Mouse (Mus musculus): ENCODE data around the gene Amz2. TPM values are rescaled to one million over a fixed set of nuclear protein-coding genes. Genes with fewer than 3 reads are reported as not detected.

Amz2 gene
- polyA plus RNA-seq (2012; rRNA removed; ENCODE audit: low replicate concordance), result 7.1 and 8.1 TPM in 2 replicates

DNA sequence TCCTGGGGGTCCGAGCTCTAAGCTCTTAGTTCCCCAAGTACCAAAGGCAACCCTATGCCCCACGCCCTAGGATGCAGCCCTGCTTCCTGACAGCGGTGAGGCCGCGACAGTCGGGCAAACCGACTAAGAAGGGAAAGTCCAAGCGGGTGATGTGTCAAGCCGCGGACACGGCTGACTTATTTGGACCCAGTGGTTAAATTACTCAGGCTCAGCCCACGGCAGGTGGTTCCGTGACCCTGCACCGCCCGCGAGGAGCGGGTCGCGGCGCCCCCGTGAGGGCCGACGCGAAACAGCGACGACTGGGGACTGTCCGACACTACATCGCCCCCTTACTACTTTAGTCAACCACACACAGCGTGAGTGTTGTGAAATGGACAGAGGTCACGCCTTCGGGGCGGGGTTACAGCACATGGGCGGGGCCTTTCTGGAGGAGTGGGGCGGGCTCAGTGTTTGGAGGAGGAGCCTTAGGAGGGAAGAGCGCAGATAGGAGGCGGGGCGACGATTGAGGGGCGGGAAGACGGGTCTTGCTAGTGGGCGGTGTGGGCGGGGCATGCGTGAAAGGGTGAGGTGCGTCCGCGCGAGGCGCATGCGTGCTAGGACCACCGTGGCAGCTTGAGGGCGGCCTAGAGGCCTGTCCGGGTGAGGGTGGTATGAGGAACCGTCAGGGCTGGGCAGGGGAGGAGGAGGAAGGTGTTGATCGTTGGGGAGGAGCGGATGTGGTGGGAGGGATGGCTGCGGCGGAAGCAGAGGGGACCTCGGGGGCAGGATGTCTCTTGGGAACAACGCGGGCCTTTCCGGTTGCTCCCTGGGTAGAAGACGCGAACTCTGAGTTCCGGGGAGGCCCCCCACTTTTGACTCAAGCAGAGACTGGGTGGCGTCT, at the start of gene Amz2:
TSS of gene Amz2 (plus strand) at position 555 of the 880 bp plus-strand sequence.

GRCm38 (mm10) chr11:109413617-109414016, 12.1 kb upstream of the Amz2 start, which contains the start of gene 9930022D16Rik:
9930022D16Rik (plus strand) TSS chr11:109413917.

DNA sequence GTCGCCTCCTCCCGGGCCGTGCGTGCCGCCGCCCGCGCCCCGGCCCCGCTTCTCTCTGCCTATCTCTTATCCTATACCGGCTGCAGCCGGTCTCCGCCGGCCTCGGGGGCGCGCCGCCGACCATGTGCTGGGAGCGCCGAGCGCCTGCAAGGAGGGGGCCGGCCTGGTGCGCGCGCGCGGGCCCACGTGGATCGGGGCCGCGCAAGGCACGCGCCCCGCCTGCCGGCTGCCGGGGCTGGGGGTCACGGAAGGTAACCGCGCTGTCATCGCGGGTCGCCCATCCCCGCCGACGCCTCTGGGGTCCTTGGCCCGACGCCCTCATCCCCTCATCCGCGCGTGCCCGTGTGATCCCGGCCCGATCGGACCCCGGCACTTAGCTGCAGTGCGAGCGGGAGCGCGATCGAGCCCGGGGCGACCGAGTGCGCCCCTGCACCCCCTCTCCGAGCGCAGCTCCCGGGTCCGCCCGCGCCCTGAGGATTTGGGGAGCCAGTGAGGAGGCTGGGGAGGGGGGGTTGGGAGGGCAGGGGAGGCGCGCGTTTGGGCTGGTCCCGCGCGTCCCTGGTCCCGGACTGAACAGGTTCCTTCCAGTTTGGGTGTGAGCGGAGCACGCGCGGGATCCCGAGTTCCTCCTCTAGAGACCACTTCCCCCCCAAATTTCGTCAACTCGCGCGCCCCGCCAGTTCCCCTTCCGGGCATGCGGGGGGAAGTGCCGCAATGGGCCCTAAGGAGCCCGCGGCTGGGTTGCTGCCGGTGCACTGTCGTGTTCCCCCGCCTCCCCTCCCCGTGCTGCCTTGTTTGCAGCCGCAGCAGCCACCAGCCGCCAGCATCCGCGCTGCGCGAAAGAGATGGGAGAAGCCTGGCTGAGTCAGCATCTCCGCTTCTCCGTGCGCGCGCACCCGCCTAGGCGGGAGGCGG, 47.7 kb downstream of the Amz2 start, which contains the start of the genes Arsg and Slc16a6:
TSS of gene Arsg (plus strand) at position 204 of the 915 bp plus-strand sequence.
TSS of gene Slc16a6 (minus strand) at position 428 of the 915 bp plus-strand sequence.

Other genes starting within 250 kb of the Amz2 start
- gene Rgs9, start 127.8 kb upstream of the Amz2 start, polyA plus RNA-seq (2012; rRNA removed; ENCODE audit: low replicate concordance), result 2.1 and 4.1 TPM in 2 replicates
- gene Gna13, start 63.1 kb upstream of the Amz2 start, polyA plus RNA-seq (2012; rRNA removed; ENCODE audit: low replicate concordance), result 25.7 and 41.2 TPM in 2 replicates
- not detected in 2 replicates for gene 9930022D16Rik, start 12.0 kb upstream of the Amz2 start, polyA plus RNA-seq (2012; rRNA removed; ENCODE audit: low replicate concordance)
- gene Arsg, start 47.4 kb downstream of the Amz2 start, polyA plus RNA-seq (2012; rRNA removed; ENCODE audit: low replicate concordance), result 3.9 and 8.6 TPM in 2 replicates
- 4.1 and 4.6 TPM in 2 replicates for gene Slc16a6, start 47.7 kb downstream of the Amz2 start, polyA plus RNA-seq (2012; rRNA removed; ENCODE audit: low replicate concordance)
- 2.8 and 8.3 TPM in 2 replicates for gene Wipi1, start 186.0 kb downstream of the Amz2 start, polyA plus RNA-seq (2012; rRNA removed; ENCODE audit: low replicate concordance)
- gene Prkar1a, start 223.5 kb downstream of the Amz2 start, polyA plus RNA-seq (2012; rRNA removed; ENCODE audit: low replicate concordance), result 40.2 and 49.0 TPM in 2 replicates

Measured in duodenum, adult 2 months (tissue).